28 mouse cellular contexts compared by ENCODE assay signal in genomic region chr9:116241933-116242526, GRCm38 (mm10).
A peak's percentile ranks its signal among the peaks of the same experiment; 100 is the strongest.
DNase-seq lines count a peak whose midpoint lies in the region; ATAC-seq and TF ChIP-seq lines count a peak whose summit lies in the region.
"Had no signal": no experiment of that assay in that cellular context is flagged by ENCODE, and none has a peak within 500 bp of the region (broad histone marks: within the 10 kb centered on the region; RNA-seq: fewer than 3 reads in every experiment).

No protein-coding gene starts in this region.

- 82% methylated on average over 5 of the region's 5 CpGs for WGBS in intestine, embryonic 14.5 days
- WGBS in intestine, embryonic 15.5 days: 76% methylated on average over 5 of the region's 5 CpGs
- 75% methylated on average over 5 of the region's 5 CpGs for WGBS in stomach, embryonic 15.5 days
- 70% methylated on average over 5 of the region's 5 CpGs for WGBS in stomach, postnatal 0 days

- DNase-seq in intestine, embryonic 14.5 days (ENCODE audit: low spot score): no peak
- DNase-seq in stomach, postnatal 0 days (ENCODE audit: low spot score): no peak
- peak; percentile 30 for DNase-seq in lung, postnatal 10 days
- DNase-seq in spleen, postnatal 14 days (ENCODE audit: low spot score in 2 of 2): no peak
- DNase-seq: adrenal gland, adult 8-10 months; cerebellum, adult 2 months; cerebellum, postnatal 14 days; gastrocnemius, postnatal 25 days; heart, postnatal 4 days; kidney, adult 8-10 months; kidney, postnatal 10 days; layer of hippocampus, adult 9-11 months; liver, embryonic 13.5 days; right cerebral cortex, postnatal 4 days; thymus, postnatal 36 days had no signal

- no peak for ATAC-seq in intestine, embryonic 14.5 days (replicated peaks; ENCODE audit: low FRiP score, low TSS enrichment, low read depth)
- no peak for ATAC-seq in intestine, embryonic 15.5 days
- no peak for ATAC-seq in stomach, embryonic 15.5 days (ENCODE audit: insufficient read depth, low FRiP score, low read depth)
- ATAC-seq in stomach, postnatal 0 days (ENCODE audit: low FRiP score, low TSS enrichment): no peak; the same call in 1 of the 2 replicates
- no peak for ATAC-seq in CD4-positive, CD25-positive, alpha-beta regulatory T cell, adult 4 months

- no peaks in the 10 kb centered on the region for H3K9me3 ChIP-seq in intestine, embryonic 14.5 days (ENCODE audit: control insufficient read depth, low read length)
- H3K9me3 ChIP-seq in intestine, embryonic 15.5 days: no peaks in the 10 kb centered on the region
- no peaks in the 10 kb centered on the region for H3K9me3 ChIP-seq in stomach, embryonic 15.5 days
- H3K9me3 ChIP-seq in stomach, postnatal 0 days (ENCODE audit: control insufficient read depth, low read length): no peaks in the 10 kb centered on the region
- H3K9me3 ChIP-seq: forebrain, embryonic 12.5 days; hindbrain, embryonic 13.5 days; limb, embryonic 10.5 days; limb, embryonic 15.5 days; liver, embryonic 13.5 days; megakaryocyte, embryonic 14.5 days; midbrain, embryonic 12.5 days; neural tube, embryonic 12.5 days had no signal

- H3K4me2 ChIP-seq in intestine, embryonic 14.5 days (ENCODE audit: low read length): no peak overlapping the region
- H3K4me2 ChIP-seq in intestine, embryonic 15.5 days (replicated peaks): no peak overlapping the region; the same call in 1 of the 2 replicates
- H3K4me2 ChIP-seq in stomach, embryonic 15.5 days: no peak overlapping the region
- H3K4me2 ChIP-seq in stomach, postnatal 0 days (replicated peaks; ENCODE audit: low read depth): no peak overlapping the region
- H3K4me2 ChIP-seq: forebrain, embryonic 12.5 days; heart, embryonic 11.5 days; hindbrain, embryonic 13.5 days; limb, embryonic 15.5 days; liver, embryonic 13.5 days; midbrain, embryonic 12.5 days; neural tube, embryonic 12.5 days had no signal

- no peak overlapping the region for H3K9ac ChIP-seq in intestine, embryonic 14.5 days (ENCODE audit: low read length)
- no peak overlapping the region for H3K9ac ChIP-seq in intestine, embryonic 15.5 days
- no peak overlapping the region for H3K9ac ChIP-seq in stomach, embryonic 15.5 days
- no peak overlapping the region for H3K9ac ChIP-seq in stomach, postnatal 0 days (ENCODE audit: low read length)
- H3K9ac ChIP-seq: forebrain, embryonic 12.5 days; hindbrain, embryonic 13.5 days; limb, embryonic 15.5 days; liver, embryonic 13.5 days; midbrain, embryonic 12.5 days; neural tube, embryonic 12.5 days had no signal

- H3K27ac ChIP-seq in intestine, embryonic 14.5 days (ENCODE audit: low read depth): peak overlapping the region; percentile 22; the same call in 1 of the 2 replicates
- no peak overlapping the region for H3K27ac ChIP-seq in intestine, embryonic 15.5 days
- 0 out of 2 replicates have a peak overlapping the region, but pooled peaks have one; percentile 5 for H3K27ac ChIP-seq in stomach, embryonic 15.5 days
- H3K27ac ChIP-seq in stomach, postnatal 0 days (replicated peaks): no peak overlapping the region
- H3K27ac ChIP-seq: forebrain, embryonic 12.5 days; hindbrain, embryonic 13.5 days; limb, embryonic 10.5 days; limb, embryonic 15.5 days; liver, embryonic 13.5 days; midbrain, embryonic 12.5 days; neural tube, embryonic 12.5 days had no signal

- peaks cover 9% of the 10 kb centered on the region for H3K4me1 ChIP-seq in intestine, embryonic 14.5 days (replicated peaks; ENCODE audit: control insufficient read depth, insufficient read depth, low read length)
- H3K4me1 ChIP-seq in intestine, embryonic 15.5 days (replicated peaks): peaks cover 6% of the 10 kb centered on the region; the same call in 1 of the 2 replicates
- H3K4me1 ChIP-seq in stomach, embryonic 15.5 days: no peaks in the 10 kb centered on the region
- H3K4me1 ChIP-seq in stomach, postnatal 0 days (replicated peaks; ENCODE audit: control insufficient read depth, insufficient read depth): 0 out of 2 replicates have a peak, but pooled peaks cover 3% of the 10 kb centered on the region
- H3K4me1 ChIP-seq: forebrain, embryonic 12.5 days; hindbrain, embryonic 13.5 days; limb, embryonic 10.5 days; liver, embryonic 13.5 days; megakaryocyte, embryonic 14.5 days; midbrain, embryonic 12.5 days; neural tube, embryonic 12.5 days had no signal

- no peak overlapping the region for H3K4me3 ChIP-seq in intestine, embryonic 14.5 days (ENCODE audit: low read depth, low read length)
- no peak overlapping the region for H3K4me3 ChIP-seq in intestine, embryonic 15.5 days (replicated peaks)
- no peak overlapping the region for H3K4me3 ChIP-seq in stomach, embryonic 15.5 days (replicated peaks)
- no peak overlapping the region for H3K4me3 ChIP-seq in stomach, postnatal 0 days (ENCODE audit: low read depth, low read length)
- H3K4me3 ChIP-seq: erythroblast, embryonic 14.5 days; forebrain, embryonic 12.5 days; hindbrain, embryonic 13.5 days; limb, embryonic 10.5 days; limb, embryonic 15.5 days; liver, embryonic 13.5 days; megakaryocyte, embryonic 14.5 days; midbrain, embryonic 12.5 days; myocyte; neural tube, embryonic 12.5 days had no signal

- no peaks in the 10 kb centered on the region for H3K27me3 ChIP-seq in intestine, embryonic 14.5 days (replicated peaks; ENCODE audit: control insufficient read depth, insufficient read depth, low read length)
- H3K27me3 ChIP-seq in intestine, embryonic 15.5 days (replicated peaks): no peaks in the 10 kb centered on the region
- H3K27me3 ChIP-seq in stomach, embryonic 15.5 days (replicated peaks): no peaks in the 10 kb centered on the region
- H3K27me3 ChIP-seq in stomach, postnatal 0 days (ENCODE audit: control insufficient read depth, insufficient read depth, low read length): no peaks in the 10 kb centered on the region
- H3K27me3 ChIP-seq: forebrain, embryonic 12.5 days; hindbrain, embryonic 13.5 days; limb, embryonic 15.5 days; liver, embryonic 13.5 days; megakaryocyte, embryonic 14.5 days; midbrain, embryonic 12.5 days; neural tube, embryonic 12.5 days had no signal

- TF ChIP-seq EP300 in stomach, postnatal 0 days (optimal IDR thresholded peaks at IDR 0.05): no peak

- H3K36me3 ChIP-seq in intestine, embryonic 14.5 days (ENCODE audit: control insufficient read depth, insufficient read depth, low read length): no peaks in the 10 kb centered on the region
- no peaks in the 10 kb centered on the region for H3K36me3 ChIP-seq in intestine, embryonic 15.5 days
- no peaks in the 10 kb centered on the region for H3K36me3 ChIP-seq in stomach, embryonic 15.5 days
- no peaks in the 10 kb centered on the region for H3K36me3 ChIP-seq in stomach, postnatal 0 days (ENCODE audit: control insufficient read depth, insufficient read depth, low read length)
- H3K36me3 ChIP-seq: forebrain, embryonic 12.5 days; hindbrain, embryonic 13.5 days; limb, embryonic 10.5 days; limb, embryonic 15.5 days; liver, embryonic 13.5 days; midbrain, embryonic 12.5 days; neural tube, embryonic 12.5 days had no signal

- no peak for TF ChIP-seq CTCF in stomach, postnatal 0 days (IDR thresholded peaks at IDR 0.05; ENCODE audit: low read depth)

Comparison
In these comparisons a context has a peak if more than half of its experiments do, and no peak if none do; other contexts are left out.
1. H3K27ac ChIP-seq: peak in intestine, embryonic 14.5 days (single experiment) and stomach, embryonic 15.5 days (single experiment); none in intestine, embryonic 15.5 days (single experiment) and stomach, postnatal 0 days (single experiment).